Mouse (Mus musculus) heart, postnatal 14 days (tissue): ENCODE measurements around the gene Gm6583. TPM values are rescaled to one million over a fixed set of nuclear protein-coding genes. Genes with fewer than 3 reads are reported as not detected.

Experiments
- DNase-seq, 2 experiments: peaks; one replicate each; pipeline ENCODE4 v3.0.0; 2021 to 2022
- intact Hi-C: fragments of 180-260 bp; cut with DNase I; formaldehyde crosslinking; loops from one replicate; pipeline ENCODE4 v1.15.1; 2025
- total RNA-seq, 2 experiments: library from RNA; stranded (reverse); gene quantifications; 2 replicates each; pipeline ENCODE4 v1.2.3; 2021

The Gm6583 gene
- total RNA-seq, 2 experiments from 2014 or later: 0.10 TPM; not detected in 1

GRCm38 (mm10) chr5:112369326-112369725 lies 13.5 kb upstream of the Gm6583 start:
- intact Hi-C loops: no loop called here
- DNase-seq: no peak

DNA sequence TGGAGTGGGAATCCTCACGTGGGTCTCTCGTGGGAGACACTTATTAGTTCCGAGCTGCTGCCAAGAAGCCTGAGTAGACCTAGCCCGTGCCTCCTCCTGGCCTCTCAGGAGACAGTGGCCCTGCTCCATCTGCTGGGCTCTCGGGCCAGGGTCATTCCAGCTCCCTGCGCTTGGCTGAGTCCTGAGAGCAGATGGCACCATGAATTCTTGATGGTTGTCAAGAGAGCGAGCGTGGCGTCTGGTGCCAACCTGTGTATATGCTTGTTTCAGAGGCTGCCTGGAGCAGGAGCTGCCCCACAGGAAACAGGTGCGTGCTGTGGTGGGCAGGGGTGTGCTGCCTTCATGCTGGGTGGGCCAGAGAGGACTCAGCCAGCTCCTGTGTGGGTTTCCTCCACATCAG lies 12.8 kb upstream of the Gm6583 start:
- intact Hi-C loops: no loop called here
- no peak for DNase-seq

- intact Hi-C loops: no loop called here
- DNase-seq: no peak
Observed at GRCm38 (mm10) chr5:112367929-112368328, 12.1 kb upstream of the Gm6583 start.

GRCm38 (mm10) chr5:112367338-112367737 lies 11.5 kb upstream of the Gm6583 start:
- DNase-seq: no peak
- intact Hi-C loops: no loop called here

- intact Hi-C loops: no loop called here
Observed at GRCm38 (mm10) chr5:112366879-112367278, 11.0 kb upstream of the Gm6583 start.

DNA sequence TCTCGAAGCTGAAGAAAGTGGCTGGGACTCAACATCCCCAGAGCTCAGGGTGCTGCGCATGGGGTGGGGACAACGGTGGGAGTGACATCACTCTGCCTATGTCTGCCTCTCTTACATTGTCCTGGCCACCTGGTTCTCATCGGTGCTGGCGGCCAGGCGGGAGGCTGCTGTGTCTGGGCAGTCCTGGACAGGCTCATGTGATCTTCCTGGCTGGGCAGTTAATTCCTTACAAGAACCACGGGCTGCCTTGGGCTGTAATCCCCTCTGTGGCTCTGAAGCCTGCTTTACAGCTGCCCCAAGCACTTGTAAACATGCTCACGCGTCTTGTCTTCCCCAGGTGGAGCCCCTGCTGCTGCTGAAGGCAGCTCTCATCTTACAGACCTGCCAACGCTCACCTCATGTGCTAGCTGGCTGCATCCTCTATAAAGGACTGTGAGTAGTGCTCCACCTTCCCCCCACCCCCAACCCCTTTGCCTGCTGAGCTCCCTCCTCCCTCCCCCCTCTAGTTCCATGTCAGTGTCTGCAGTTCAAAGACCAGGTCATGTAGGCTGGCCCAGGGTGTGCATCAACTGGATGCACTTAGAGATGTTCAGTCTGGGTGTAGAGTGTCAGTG lies 8.5 kb upstream of the Gm6583 start:
- DNase-seq: no peak
- intact Hi-C loops: no loop called here

More at GRCm38 (mm10) chr5:112366879-112367278, 11.0 kb upstream of the Gm6583 start:
- DNase-seq: no peak

- no peak for DNase-seq
- intact Hi-C loops: no loop called here
Observed at GRCm38 (mm10) chr5:112360077-112360476, 4.2 kb upstream of the Gm6583 start.

GRCm38 (mm10) chr5:112359520-112359919 lies 3.7 kb upstream of the Gm6583 start:
- DNase-seq: no peak
- intact Hi-C loops: no loop called here

- intact Hi-C loops: no loop called here
Observed at GRCm38 (mm10) chr5:112356322-112356721, 489 bp upstream of the Gm6583 start.

DNA sequence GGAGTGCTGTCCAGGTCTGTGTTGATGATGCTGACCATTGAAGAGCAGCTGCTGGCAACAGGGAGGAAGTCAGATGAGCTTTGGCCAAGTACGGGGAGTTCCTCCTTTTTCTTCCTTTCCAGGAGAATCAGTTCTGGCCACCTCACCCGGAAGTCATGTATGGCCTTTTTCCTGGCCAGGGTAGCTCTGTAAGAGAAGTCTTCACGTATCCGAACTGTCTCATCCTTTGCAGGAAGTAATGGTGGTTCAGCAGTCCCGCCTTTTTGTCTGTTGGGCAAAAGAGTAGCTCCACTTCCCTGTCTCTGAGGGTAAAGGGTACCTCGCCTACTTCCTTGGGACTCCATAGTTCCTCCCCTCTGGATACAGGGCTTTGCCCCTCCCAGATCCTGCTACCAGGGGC lies 340 bp downstream of the Gm6583 start:
- intact Hi-C loops: no loop called here
- no peak for DNase-seq

More at GRCm38 (mm10) chr5:112356322-112356721, 489 bp upstream of the Gm6583 start:
- no peak for DNase-seq

- DNase-seq: no peak
- intact Hi-C loops: no loop called here
Observed at GRCm38 (mm10) chr5:112349169-112349568, 6.7 kb downstream of the Gm6583 start.

- intact Hi-C loops: no loop called here
Observed at GRCm38 (mm10) chr5:112346211-112346965, 9.4 kb downstream of the Gm6583 start.

DNA sequence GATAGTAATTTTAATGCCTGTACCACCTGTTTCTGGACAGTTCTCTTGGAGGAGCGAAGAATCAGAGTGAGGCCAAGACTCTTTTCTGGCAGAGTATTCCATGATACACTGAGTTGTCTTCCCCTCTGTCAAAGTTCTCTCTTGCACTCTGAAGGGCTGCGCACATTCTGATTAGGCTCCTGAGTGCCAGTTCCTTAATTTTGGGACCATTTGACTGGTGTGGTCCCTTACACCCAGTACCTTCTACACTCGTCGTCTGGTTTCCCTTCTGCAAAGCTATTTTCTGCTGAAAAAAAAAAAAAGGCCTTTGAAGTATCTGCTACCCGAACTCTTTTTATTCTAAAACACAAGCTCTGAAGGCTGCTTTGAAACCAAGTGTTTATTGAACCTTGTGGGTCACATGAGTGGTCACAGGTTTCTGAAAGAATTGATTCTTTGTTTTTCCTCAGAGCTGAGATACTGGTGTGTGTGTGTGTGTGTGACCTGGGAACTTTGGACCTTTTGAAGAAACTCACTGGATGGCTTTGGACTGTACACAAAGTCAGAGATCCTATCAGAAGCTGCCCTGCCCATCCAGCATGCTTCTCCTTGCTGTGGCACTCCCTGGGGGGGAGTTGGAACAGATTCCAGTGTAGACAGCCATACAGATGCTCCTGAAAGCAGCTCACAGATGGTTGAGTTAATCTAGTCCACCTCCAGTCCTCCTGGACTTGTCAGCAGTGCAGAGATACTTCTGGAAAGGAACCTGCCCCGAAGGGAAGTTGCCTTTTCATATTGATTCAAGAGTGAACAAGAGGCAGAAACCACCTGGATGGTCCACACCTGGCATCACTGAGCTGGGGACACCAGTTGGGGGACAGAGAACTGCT lies 11.5 kb downstream of the Gm6583 start:
- DNase-seq: no peak
- intact Hi-C loops: loop anchor here (5.0 kb wide), 1 partner anchor 83 kb away; no protein-coding TSS in a partner anchor

More at GRCm38 (mm10) chr5:112346211-112346965, 9.4 kb downstream of the Gm6583 start:
- DNase-seq: peak; percentile 46 to 56

DNA sequence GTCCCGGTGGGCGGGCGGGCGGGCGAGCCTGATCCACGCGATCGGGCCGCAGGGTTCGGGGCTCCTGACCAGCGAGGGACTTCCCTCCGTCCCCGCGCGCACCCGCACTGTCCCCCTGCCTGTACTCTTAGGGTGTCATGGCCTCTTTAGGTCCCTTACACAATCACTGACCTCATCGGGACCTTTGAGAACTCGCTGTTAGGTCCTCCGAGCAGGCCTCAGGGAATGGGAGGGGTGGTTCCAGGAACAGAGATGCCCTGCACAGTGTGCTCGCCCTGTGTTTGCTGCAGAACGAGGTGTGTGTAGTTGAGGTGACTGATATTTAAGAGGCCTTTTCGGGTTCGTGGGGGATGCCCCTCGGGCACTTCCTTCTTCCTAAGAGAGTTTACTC lies 12.6 kb downstream of the Gm6583 start:
- intact Hi-C loops: loop anchor here (5.0 kb wide), 1 partner anchor 84 kb away; no protein-coding TSS in a partner anchor
- DNase-seq: no peak

DNA sequence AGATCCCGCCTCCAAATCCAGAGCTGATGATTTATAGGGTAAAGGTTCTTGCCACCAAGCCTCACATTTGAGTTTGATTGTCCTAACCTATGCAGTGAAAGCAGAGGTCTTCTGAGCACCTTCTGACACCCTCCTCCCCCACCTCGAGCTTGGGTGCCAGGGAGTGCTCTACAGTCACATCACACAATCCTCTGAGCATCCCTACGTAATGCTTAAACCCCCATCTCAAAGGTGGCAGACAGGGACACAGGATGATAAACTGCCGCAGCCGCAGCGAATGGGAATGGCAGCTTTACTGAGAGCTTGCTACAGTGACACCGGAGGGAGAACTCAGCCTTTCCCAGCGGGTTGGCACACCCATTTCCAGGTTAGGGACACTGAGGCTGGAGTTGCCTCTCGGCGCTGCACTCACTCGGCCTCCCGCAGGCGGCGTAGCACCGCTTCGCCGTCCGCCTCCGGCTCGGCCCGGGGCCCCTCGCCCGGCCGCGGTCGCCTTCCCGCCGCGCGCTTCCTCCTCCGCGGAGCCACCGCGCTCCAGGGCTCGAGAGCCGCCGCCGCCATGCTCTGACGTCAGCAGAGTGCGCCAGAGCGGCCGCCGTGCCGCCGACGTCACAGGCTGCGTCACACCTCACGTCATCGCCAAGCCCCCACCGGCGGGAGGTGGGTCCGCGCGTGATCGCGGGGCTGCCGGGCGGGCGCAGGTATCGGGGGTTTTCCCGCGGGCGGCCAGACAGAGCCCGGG lies 13.2 kb downstream of the Gm6583 start, which contains the start of the genes Srrd and Hps4:
Gene Srrd (minus strand): TSS at position 578 of the 742 bp plus-strand sequence.
Gene Hps4 (plus strand): TSS at position 621 of the 742 bp plus-strand sequence.
- peak; percentile 91 to 93 for DNase-seq
- intact Hi-C loops: loop anchor here (5.0 kb wide), 1 partner anchor 85 kb away; no protein-coding TSS in a partner anchor

GRCm38 (mm10) chr5:112339215-112339614 lies 16.6 kb downstream of the Gm6583 start:
- DNase-seq: no peak
- intact Hi-C loops: no loop called here

GRCm38 (mm10) chr5:112337004-112337403 lies 18.8 kb downstream of the Gm6583 start:
- intact Hi-C loops: no loop called here

GRCm38 (mm10) chr5:112335473-112335872 lies 20.4 kb downstream of the Gm6583 start:
- intact Hi-C loops: loop anchor here (1.0 kb wide), 1 partner anchor 95 kb away; no protein-coding TSS in a partner anchor
- DNase-seq: peak; percentile 62 to 72

More at GRCm38 (mm10) chr5:112337004-112337403, 18.8 kb downstream of the Gm6583 start:
- DNase-seq: no peak

DNA sequence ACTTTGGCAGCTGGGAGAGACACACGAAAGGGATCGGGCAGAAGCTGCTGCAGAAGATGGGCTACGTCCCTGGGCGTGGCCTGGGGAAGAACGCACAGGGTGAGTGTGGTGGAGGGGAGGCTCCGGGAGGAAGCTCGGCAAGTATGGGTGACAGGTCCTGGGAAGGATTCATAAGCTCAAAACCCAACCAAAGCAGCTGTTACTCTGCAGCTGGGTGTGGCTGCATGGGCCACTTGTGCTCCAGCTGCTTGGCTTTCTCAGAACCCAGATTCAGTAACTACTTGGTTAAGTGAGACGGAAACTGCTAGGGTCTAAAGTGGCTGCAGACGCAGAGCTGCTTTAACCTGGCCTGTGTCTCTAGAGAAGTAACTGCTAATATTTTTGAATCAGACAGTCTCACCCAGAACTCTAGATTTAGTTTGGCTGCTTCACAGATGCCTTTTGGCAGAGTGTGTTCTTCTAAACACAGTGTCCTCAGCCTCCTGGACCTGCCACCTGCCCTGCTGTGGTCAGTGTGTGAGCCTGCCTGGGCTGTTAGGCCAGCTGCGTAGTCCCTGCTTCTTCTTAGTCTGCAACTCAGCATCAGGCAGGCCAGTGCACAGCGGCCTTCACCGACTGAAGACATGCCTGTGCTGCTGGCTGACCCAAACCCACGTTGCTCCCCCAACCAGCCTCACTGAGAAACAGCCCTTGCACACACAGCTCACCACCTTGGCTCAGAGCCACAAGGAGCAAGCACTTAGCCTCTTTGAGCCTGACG lies 25.8 kb downstream of the Gm6583 start:
- DNase-seq: no peak
- intact Hi-C loops: no loop called here
